Mouse (Mus musculus): ENCODE results near the gene Trio.

Gene Trio

DNA sequence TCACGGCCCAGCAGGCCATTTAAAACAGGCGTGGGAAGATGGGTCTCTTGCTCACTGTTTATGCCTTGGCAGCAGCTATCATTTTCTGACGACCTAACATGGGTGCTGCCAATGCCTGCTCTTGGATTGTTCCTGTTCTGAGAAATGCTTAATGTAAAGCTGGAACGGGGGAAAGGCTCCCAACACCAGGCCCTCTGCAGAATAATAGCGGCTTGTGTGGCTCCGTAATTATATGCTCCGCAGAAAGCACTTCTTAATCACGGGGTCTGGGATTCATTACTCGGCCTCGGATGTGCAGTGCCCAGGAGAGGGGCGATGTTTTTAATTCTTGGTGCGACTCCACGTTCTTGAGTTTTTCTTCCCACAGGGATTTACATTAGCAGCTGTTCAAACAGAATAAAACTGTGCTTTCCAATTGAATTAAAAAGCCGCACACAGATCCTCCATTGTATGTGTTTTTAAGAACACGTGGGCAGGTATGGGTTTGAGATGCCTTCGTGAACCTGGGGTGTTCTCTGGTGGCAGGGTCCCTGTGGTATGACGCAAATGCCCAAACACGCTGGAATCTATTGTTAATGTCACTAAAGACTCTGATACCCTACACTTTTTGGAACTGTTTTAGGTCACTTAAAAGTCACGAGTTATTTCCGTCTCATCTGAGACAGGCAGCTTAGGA lies 228.0 kb downstream of the Trio start:
- DNase-seq (ENCODE audit: low spot score in 2 of 2) = no peak

DNA sequence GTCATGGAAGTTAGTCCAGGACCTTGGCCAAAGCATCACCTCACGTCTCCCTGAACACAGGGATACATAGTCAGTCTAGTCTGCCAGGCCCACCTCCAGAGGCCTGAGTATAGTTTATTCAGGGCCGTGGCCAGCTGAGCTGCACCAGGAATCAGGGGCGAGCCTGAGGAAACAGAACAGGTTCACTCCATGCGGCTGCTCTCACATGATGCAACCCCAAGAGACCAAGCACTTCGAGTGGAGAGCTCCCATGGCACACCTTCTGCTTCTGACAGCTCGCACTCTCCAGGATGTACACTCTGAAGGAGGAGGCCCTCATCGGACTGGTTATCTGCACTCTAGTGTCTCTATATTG lies 228.8 kb downstream of the Trio start:
- DNase-seq (ENCODE audit: low spot score in 2 of 2) = no peak

DNA sequence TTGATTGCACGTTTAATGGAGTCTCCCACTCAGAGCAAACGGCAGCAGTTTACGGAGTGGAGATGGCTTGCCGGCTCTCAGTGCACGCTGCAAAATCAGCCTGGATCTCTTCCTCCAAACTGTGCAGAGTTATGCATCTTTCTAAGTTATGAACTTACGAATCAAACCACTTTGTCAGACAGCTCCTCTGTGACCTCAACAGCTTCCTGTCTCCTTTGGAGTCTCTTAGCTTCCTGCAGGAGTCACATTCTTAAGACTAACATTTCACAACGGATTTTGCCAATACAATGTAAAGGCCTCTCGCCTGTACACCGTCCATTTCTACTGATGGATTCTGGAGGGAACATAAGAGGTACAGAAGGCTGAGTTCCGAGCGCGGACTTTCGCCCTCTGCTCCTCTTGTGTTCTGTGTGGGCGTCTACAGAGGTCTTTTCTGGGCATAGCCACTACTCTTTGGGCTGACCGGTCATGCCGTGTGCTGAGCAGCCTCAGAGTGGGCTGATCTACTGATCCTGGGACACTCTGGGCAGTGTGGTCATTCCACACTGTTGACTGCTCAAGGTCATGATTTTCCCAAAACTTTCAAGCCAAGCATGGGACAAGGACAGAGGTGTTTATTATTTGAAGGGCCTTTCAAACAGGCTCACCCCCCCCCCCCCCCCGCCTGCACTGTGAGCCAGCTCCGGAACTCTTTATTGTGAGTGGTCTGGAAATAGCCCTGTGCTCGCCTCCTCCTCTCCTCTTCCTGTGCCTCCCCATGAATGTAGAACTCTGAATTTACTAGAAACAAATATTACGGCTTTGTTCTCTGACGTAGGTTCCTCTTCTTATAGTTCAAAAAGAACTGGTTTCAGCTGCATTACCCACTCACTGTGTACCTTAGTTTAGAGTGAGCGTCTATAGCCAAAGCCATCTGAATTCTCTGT lies 229.4 kb downstream of the Trio start:
- no peak for DNase-seq (ENCODE audit: low spot score in 2 of 2)

DNA sequence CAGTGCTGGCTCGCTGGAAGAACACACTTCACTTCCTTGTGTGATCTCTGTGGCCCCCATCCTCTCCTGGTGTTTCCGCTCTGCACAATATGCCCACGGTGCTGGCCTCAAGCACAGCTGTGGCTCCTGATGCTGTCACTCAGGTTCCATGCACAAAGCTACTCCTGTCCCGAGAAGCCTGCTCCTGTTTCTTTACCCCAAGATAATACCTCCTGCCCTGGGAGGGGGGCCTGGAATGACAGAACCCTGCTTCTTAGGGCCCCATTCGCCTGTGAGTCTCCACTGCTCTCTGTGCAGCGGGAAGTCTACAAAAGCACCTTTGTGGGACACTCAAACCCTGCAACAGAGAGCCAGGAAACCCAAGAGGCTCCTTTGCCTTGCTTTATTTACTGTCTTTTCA lies 232.4 kb downstream of the Trio start:
- no peak for DNase-seq (ENCODE audit: low spot score in 2 of 2)

DNA sequence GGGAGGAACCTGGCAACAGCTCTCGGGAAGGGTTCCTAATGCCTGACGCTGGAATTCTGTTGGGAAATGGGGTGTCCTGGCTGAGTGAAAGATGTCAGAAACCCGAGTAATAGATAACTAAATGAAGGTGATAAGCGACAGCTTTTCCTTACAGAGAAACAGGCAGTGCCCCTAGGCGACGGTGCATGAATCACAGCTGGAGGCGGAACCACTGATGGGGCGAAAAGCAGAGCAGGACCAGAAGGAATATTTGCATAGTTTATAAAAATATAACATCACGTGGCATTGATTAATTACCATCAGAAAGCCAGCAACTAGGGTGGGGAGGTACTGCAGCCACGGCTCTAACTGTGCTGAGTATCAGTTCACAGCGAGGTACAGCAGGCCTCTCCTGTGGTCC lies 233.2 kb downstream of the Trio start:
- DNase-seq (ENCODE audit: low spot score in 2 of 2) = no peak

DNA sequence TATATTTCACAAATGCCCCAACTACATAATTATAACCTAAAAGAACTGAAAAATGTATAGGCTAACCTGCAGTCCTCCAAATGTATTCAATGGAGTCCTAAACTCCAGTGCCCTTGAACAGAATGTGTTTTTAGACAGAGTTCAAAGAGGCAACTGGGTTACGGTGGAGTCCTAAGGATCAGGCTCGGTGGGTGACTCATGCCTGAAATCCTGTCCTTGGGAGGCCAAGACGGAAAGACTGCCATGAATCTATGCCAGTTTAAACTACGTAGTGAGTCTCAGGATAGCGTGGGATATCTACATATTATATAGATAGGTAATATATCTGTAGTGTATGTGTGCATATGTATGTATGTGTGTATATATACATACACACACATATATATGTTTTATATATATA lies 234.5 kb downstream of the Trio start:
- no peak for DNase-seq (ENCODE audit: low spot score in 2 of 2)

DNA sequence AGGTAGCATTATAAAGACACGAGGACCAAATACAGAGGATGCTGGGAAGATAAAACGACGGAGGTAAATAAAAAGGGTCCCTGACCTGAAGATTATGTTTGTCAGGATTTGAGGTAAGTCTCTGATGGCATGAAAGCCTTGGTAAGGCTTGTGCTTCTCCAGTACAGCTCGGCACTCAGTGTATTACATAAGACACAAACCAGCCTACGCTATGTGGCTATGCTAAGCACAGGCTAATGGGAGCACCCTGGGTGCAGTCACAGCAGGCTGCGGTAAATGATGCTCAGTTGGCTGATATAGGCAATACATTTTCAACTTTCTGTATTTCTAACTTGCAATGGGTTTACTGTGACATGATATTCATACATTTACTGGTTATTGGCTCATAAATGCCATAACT lies 234.9 kb downstream of the Trio start:
- no peak for DNase-seq (ENCODE audit: low spot score in 2 of 2)

DNA sequence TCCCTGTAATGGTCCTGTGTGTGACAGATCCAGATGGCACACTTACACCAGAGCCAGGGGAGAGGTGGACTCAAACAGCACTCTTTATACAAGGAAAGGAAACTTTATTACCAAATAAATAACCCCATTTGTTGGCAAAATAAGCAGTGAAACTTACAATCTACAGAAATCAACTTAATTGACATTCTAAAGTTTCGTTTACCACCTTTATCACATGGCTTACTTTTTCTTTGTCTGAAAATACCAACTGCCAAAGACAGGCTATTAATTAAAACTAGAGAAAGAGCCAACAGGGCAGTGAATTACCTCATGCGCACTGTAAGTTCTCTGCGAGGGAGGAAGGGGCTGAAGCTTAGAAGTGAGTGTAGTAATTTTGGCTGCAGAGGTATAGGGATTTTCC lies 236.3 kb downstream of the Trio start:
- DNase-seq (ENCODE audit: low spot score in 2 of 2) = no peak

DNA sequence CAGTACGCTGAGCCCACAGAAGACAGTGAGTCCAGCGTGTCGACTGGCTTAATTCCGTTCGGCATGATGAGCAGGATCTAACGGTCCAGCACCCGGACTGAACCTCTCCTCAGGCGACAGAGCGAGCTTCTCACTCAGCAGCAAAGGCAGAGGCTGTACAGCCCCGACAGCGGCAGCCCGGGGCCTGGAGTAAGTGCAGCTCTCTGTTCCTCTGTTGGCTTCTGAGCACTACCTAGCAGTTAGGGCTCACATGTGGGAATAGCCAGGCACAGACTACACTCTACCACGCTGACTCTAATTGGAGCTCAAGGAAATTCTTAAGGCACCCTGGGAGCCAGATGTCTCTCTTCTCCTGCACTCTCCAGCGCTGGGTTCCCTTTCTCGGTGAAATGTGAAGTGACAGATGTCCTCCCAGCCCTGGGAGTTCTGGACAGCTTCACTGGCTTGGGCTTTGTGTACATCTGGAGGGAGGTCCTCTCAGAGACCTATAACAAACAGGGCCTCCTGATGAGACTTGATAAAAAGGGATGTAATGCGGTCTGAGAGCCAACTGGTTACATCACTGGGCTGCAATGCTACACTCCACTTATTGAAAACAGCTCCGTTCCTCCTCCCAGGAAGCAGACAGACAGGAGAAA lies 237.4 kb downstream of the Trio start:
- no peak for DNase-seq (ENCODE audit: low spot score in 2 of 2)

DNA sequence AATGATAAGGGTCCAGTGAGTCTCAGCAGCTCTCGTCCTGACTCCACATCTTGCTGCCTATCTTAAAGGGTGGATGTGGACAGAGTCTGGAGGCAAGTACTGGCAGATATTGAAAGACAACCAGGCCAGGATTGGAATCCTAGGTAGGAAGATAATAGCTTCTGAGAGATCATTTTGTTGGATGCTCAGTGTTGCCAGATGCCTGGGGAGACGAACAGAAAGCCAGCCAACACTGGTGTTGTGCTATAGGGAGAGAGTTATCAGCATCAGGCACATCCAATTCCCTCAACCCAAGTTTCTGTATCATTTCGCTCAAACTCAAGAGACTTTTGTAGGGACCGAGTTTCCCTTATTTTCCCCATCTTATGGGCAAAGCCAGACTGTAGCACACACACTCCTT lies 238.5 kb downstream of the Trio start:
- DNase-seq (ENCODE audit: low spot score in 2 of 2) = no peak

DNA sequence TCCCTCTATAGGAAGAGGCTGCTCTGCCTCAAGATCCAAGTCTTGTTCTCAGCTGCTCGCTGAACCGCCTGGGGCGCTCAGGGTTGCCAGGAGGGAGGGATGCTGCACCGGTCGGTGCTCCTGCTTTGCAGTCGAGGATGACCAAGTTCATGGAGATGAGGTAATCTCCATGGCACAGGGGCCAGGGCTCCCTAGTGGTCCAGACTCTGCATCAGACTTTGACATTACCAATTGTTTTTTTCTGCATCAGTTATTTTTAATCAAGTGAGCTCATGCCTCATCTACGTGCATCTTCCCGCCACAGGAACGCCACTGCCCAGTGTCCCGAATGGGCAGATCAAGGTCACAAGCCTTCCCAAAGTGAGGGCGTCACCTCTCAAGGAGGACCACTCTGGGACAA lies 239.2 kb downstream of the Trio start:
- no peak for DNase-seq (ENCODE audit: low spot score in 2 of 2)

DNA sequence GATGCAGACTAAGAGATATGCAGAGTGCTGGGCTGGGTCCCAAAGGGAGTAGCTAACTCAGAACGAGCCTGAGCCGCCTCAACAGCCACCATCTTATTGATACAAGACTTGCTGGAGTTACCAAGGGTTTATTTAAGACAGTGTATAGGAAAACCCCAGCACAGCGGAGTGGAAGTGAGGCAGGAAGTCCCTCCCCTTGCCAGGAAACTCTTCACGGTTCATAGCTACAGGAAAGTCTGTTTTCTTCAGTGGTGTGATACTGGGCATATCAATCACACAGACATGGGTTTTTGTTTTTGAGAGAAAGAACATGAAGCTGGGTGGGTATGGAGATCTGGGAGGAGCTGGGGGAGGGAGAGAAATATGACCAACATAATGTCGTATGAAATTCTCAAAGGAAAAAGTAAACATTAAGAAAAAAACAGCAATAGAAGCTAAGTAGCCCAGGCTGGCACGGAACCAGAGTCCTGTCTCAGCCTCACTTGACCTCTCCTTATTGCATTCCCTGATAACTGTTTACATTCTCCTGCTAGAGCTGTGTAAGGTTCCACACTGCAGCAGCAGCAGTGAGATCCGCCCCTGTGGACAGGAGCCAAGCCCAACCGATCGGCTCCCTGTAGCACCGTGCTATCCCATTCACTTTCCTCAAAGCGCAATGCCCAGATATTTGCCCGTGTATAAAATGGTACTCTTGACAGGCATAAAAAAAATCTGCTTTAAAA lies 240.2 kb downstream of the Trio start:
- no peak for DNase-seq (ENCODE audit: low spot score in 2 of 2)

DNA sequence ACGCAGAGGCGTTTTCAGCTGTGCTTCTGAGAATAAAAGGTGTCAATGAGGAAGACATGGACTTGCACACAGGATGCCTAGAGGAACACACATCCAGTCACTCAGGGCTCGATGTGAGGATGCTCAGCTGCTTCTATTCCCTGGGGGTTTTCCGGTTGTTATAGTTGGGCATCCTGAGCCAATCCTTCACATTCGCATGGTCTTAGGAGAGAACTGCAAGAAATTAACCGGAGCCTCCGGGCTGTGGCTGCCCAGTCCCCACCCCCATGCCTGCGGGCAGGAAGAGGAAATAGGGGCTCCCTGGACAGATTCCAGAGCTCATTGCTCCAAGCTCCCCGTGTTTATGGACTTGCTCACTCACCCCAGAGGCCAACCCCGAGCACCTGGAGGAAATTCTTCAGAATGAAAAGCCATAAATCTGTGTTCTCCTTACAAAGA lies 241.5 kb downstream of the Trio start:
- no peak for DNase-seq (ENCODE audit: low spot score in 2 of 2)

DNA sequence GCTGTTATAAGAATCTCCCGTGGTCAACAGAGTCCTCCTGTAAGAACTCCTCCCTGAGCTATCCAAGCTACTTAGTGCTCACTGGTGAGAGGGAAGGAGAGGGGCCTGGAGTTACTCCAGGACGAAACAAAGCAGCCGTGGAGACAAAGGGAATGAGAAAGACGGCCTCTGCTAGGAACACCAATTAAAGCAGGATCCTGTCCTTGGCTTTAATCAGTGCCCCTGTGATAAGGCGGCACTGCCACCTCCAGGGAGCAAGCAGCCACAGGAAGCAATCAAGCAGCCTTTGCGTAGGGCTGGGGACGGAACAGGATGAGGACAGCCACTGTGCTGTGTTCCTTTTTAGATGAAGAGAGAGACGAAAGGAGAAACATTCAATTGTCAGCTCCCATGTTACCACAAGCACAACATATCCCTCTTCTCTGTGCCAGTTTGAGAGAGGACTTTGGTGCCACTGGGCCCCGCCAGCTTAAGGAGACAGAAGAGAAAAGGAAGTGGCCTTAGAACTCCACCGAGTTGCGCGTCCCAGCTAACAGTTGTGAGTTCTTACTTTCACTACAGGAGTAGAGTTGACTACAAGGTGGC lies 242.0 kb downstream of the Trio start:
- DNase-seq (ENCODE audit: low spot score in 2 of 2) = no peak

DNA sequence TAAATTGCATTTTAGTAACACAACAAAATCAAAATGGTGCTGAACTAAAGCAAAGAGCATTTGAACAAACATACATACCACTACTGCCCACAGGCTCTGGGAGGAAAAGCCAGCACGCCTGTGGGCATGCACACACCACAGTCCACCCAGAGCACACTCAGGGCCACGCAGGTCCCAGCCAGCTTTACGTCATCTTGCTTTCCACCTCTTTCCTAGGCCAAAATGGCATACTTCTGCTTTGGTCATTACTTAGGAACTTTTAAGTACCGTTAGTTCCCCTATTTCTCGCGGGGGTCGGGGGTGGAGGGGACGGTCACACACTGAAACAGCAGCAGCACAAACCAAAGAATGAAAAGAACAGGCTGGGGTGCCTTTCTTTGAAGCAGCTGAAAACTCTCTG lies 242.6 kb downstream of the Trio start:
- DNase-seq (ENCODE audit: low spot score in 2 of 2) = no peak

DNA sequence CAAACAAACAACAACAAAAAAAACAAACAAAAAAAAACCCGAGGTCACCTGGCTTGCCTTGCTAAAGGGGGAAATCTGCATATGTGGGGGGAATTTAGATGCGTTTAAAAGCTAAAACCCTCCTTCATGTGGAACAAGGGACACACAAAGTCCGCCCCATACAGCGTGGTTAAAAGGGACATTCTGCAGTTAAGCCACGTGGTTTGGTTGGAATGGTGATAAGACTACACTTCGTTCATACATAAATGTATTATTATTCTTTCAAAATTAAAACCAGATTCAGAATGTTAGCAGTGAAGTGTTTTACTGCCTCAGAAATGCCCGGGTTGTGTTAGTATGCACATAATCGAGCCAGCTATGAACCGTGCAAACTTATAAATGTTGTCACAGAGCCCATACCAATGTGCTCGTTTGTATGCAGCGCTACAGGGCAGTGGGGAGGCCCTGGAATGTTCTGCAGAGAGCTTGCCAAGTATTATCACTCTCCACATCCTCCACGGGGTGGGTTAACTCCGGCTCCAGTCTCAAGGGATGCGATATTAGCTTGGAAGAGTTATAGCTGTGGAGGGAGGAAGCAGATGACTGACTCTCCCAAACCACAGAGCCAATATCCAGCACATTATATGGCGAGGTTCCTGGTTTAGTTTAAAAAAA lies 243.1 kb downstream of the Trio start:
- DNase-seq (ENCODE audit: low spot score in 2 of 2) = no peak

DNA sequence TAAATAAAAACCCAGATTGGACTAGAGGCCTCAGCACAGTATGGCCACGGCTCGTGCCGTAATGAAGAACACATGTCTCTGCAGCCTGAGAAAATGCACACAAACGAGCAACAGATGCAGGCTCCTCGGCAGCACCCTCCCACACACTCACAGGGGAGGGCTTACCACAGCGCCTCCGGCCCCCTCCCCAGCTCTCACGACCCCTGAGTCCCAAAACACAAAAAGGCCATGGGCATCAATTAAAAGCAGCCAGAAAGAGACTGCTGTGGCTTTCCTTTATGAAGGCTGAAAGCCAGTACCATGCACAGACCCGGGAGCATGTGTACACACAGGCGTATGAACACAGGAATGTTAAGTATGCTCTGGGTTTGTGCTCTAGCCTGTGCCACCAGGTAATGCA lies 245.8 kb downstream of the Trio start:
- DNase-seq (ENCODE audit: low spot score in 2 of 2) = no peak

DNA sequence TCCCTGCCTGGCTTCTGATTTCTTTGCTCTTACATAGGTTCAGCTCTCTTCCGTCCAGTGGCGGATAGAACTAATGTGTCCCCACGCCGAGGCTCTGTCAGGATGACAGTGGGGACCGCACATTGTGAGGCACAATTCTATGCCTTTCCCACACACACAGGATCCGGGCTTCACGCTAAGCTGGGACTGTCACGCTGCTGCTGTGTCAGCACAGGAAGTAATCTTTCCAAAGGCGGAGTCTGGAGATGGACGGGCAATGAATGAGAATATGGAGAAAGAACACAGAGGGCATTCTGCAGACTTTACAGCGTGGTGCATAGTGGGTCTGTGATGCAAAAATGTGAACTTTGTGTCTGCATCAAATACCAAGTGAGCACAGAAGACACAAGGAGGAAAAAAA lies 246.2 kb downstream of the Trio start:
- DNase-seq (ENCODE audit: low spot score in 2 of 2) = no peak

DNA sequence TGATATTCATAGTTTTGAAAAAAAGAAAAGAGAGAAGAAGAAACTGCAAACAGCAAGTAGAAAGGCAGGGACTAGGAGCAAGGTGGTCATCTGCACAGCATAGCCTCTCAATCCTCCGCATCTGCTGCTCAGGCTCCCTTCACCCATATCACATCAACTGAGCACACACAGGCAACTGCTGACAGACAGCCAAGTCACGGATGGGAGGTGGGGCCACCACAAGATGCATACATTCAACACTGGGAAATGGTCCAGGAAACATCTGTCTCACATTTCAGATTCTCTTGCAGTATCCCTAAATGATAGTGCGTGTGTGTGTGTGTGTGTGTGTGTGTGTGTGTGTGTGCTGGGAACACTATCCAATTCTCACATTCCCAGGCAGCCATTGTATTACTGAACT lies 247.4 kb downstream of the Trio start:
- no peak for DNase-seq (ENCODE audit: low spot score in 2 of 2)

DNA sequence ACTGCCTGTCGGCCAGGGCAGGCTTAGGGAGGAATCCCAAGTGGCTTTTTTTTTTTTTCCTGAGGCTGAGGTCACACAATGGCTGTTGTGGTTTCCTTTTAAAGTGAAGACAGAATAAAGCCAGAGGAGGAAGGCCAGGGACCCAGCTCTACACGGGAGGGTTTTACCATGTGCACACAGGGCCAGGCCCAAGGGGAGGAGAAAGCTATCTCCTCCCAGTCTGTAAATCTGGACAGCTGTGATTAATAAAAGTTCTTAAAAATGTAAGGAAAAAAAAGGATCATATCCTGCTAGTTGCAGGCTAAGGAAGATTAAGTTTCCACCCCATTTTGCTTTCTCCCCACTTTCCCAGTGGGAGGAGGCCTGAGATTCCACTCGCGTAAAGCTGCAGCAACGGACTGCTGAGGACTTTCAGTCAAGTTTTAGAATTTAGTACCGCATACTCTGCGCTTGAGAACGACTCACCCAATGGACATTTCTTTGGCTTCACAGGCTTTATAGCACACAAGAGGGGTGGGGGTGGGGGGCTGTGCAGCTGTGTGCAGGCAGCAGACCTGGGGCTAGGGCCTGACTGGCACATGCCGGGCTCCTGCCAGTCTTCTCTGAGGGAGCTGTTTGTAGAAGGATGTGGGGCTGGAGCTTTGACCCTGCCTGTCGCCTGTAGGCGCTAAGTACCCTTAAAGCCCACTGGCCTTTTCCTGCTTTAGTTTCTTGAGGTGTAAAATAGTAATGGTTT lies 248.0 kb downstream of the Trio start:
- no peak for DNase-seq (ENCODE audit: low spot score in 2 of 2)

DNA sequence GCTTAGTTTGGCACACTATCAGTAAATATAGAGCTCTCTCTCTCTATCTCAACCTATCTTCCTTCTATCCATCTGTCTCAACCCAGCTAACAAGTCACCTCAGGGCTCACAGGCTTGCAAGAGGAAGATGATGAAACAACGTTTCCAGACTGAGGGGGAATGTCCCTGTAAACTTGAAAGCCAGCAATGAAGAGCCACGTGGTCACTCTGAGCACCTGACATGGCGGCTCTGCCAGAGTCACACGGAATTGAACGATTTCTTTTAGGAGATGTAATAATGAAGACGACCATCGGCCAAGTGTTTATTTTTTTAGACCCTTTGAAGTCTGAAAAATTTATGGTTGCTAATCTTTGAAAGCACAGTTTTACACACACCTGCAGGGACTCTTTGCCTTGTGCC lies 251.2 kb downstream of the Trio start:
- no peak for DNase-seq (ENCODE audit: low spot score in 2 of 2)
